Mouse (Mus musculus): ENCODE results near the gene Rpl36.

DNA sequence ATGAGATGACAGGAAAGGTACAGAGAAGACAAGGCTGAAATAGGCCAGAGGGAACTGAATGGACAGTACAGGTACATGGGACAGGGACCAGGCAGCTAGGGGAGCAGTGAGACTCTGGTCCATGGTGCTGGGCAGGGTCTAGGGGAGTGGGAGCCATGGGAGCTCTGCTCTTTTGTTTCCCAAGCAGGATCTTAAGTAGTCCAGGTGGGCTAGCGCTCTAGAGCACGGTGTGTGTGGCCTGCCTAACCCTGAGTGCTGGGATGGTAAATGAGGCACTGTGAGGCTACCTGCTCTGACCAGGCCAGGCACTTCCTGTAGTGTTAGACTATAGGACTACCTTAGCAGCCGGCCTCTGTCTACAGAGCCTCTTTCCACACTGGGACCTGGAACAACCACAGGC lies 3.5 kb downstream of the Rpl36 start:
- TF ChIP-seq CTCF (IDR thresholded peaks at IDR 0.05) (no peak), EP300 (IDR thresholded peaks at IDR 0.05) (no peak)

All from lung, postnatal 0 days (tissue).